ENCODE assay signal across 32 mouse cellular contexts in the genomic region with DNA sequence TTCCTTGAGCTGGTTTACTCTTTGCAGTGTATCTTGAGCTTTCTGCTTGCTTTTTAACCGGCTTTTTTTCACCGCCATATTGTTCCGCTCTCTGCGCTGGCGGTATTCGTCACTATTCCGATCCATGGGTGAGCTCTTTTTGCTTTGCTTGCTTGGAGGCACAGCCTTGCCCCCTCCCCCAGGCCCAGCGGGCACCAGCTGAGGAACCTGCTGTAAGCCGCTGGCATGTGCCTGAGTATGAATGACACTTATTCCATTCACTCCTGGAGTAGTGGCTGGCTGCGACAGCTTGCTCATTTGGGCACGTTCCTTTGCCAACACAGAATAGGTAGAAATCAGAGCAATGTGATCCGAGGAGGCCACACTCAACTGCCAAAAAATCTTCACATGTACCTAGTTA.
"Had no signal": no experiment of that assay in that cellular context is flagged by ENCODE, and none has a peak within 500 bp of the region (broad histone marks: within the 10 kb centered on the region; RNA-seq: fewer than 3 reads in every experiment).

No protein-coding gene starts in this region.

- H3K27me3 ChIP-seq: limb, embryonic 12.5 days; limb, embryonic 13.5 days; limb, embryonic 15.5 days; liver, embryonic 12.5 days; liver, embryonic 13.5 days; liver, embryonic 15.5 days; lung, embryonic 15.5 days; megakaryocyte, embryonic 14.5 days; midbrain, embryonic 12.5 days; midbrain, embryonic 13.5 days; midbrain, embryonic 15.5 days; neural tube, embryonic 12.5 days; neural tube, embryonic 13.5 days had no signal

- H3K9me3 ChIP-seq: limb, embryonic 10.5 days; limb, embryonic 12.5 days; limb, embryonic 13.5 days; limb, embryonic 15.5 days; liver, embryonic 12.5 days; liver, embryonic 13.5 days; liver, embryonic 15.5 days; lung, embryonic 15.5 days; megakaryocyte, embryonic 14.5 days; midbrain, embryonic 10.5 days; midbrain, embryonic 12.5 days; midbrain, embryonic 13.5 days; midbrain, embryonic 15.5 days; neural tube, embryonic 12.5 days; neural tube, embryonic 13.5 days had no signal

- H3K4me3 ChIP-seq: limb, embryonic 10.5 days; limb, embryonic 12.5 days; limb, embryonic 13.5 days; limb, embryonic 15.5 days; liver, embryonic 12.5 days; liver, embryonic 13.5 days; liver, embryonic 15.5 days; lung, embryonic 15.5 days; megakaryocyte, embryonic 14.5 days; midbrain, embryonic 10.5 days; midbrain, embryonic 12.5 days; midbrain, embryonic 13.5 days; midbrain, embryonic 15.5 days; myocyte; neural tube, embryonic 12.5 days; neural tube, embryonic 13.5 days had no signal

- DNase-seq: left cerebral cortex, postnatal 4 days; liver; liver, embryonic 13.5 days; liver, postnatal 0 days; lung, adult 18-20 months; lung, adult 2 months; lung, embryonic 14.5 days; lung, postnatal 10 days; lung, postnatal 14 days; lung, postnatal 36 days; lung, postnatal 4 days; midbrain, embryonic 14.5 days had no signal

- ATAC-seq: liver, embryonic 12.5 days; liver, postnatal 0 days; midbrain, embryonic 13.5 days; midbrain, embryonic 15.5 days; midbrain, embryonic 16.5 days had no signal

- H3K27ac ChIP-seq: limb, embryonic 10.5 days; limb, embryonic 12.5 days; limb, embryonic 13.5 days; limb, embryonic 15.5 days; liver, embryonic 12.5 days; liver, embryonic 13.5 days; liver, embryonic 14.5 days; liver, embryonic 15.5 days; lung, embryonic 15.5 days; macrophage; midbrain, embryonic 10.5 days; midbrain, embryonic 12.5 days; midbrain, embryonic 13.5 days; midbrain, embryonic 15.5 days; neural tube, embryonic 12.5 days; neural tube, embryonic 13.5 days had no signal

- H3K9ac ChIP-seq: limb, embryonic 12.5 days; limb, embryonic 13.5 days; limb, embryonic 15.5 days; liver, embryonic 12.5 days; liver, embryonic 13.5 days; liver, embryonic 14.5 days; liver, embryonic 15.5 days; liver, postnatal 0 days; lung, embryonic 14.5 days; lung, embryonic 15.5 days; midbrain, embryonic 12.5 days; midbrain, embryonic 13.5 days; midbrain, embryonic 15.5 days; neural tube, embryonic 12.5 days; neural tube, embryonic 13.5 days had no signal

- H3K4me2 ChIP-seq: limb, embryonic 12.5 days; limb, embryonic 13.5 days; limb, embryonic 15.5 days; liver, embryonic 11.5 days; liver, embryonic 12.5 days; liver, embryonic 13.5 days; liver, embryonic 15.5 days; lung, embryonic 14.5 days; lung, embryonic 15.5 days; midbrain, embryonic 11.5 days; midbrain, embryonic 12.5 days; midbrain, embryonic 13.5 days; midbrain, embryonic 15.5 days; neural tube, embryonic 12.5 days; neural tube, embryonic 13.5 days had no signal
